Mouse (Mus musculus): ENCODE data around the gene Pcyt2.

DNA sequence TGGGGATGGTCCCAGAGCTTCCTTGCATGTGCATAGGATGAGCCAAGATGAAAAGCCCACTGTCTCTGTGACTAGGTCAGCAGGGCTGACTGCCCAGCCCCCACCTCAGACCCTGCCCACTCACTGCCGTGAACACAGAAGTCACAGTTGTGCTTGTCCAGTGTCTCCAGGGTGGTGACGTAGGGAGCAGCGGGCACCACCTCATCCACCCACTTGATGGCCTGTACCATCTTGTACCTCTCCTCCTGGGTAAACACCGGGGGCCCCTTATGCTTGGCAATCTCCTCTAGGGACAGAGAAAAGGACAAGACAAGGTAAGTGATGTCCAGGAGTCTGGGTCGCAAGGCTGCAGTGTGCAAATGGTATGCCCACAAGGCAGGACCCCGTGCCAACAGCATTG is 2.6 kb downstream of the Pcyt2 start:
- no peak for TF ChIP-seq POLR2AphosphoS5 (IDR thresholded peaks at IDR 0.05; ENCODE audit: insufficient replicate concordance, low read depth, low read length)
- no peak for TF ChIP-seq CTCF (IDR thresholded peaks at IDR 0.05; ENCODE audit: low read depth, low read length)
- no peak for TF ChIP-seq GATA1 (IDR thresholded peaks at IDR 0.05; ENCODE audit: borderline replicate concordance, low read length)
